Mouse (Mus musculus) skeletal muscle tissue, adult 2 months (tissue): ENCODE measurements around the gene Fignl2.

Experiments
- DNase-seq: peaks from one replicate; pipeline ENCODE4 v3.0.0-alpha.2; 2012; ENCODE audit warnings: low read depth, low spot score

Gene Fignl2

DNA sequence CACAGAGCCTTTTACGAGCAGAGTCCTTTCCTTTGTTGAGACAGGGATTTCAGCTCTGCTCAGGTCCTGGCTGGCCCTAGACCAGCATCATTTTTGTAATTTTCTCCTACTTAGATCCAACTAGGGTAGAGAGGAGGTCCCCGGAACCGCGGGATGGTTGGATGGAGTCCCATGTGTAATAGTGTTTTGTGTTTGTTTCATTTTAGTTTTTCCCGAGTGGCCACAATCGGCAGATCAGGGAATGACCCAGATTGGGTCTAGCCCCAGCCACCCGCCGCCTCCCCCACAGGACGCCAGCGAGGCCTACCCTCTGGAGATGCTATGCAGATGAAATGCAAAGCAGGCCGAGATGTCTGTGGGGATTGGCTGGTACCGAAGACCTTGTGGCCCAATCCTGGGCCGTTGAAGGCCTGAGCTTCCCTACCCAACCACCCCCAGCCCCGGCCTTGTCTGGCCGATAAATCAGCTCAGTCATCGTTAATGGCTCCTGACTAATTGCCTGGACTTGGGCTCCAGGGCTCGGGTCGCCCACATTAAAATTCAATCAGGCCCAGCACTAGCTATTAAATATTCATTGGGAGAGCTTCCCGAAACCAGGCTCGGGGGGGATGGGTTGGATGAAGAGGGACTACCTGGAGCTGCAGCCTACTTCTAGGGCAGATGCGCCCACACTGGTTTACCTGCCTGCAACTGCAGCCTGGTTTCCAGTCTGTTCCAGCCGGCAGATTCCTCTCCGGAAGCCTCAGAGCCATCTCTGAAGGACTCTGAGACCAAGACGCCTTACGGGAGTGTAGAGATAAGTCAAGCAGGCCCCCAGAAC lies 14.7 kb upstream of the Fignl2 start:
- no peak for DNase-seq

DNA sequence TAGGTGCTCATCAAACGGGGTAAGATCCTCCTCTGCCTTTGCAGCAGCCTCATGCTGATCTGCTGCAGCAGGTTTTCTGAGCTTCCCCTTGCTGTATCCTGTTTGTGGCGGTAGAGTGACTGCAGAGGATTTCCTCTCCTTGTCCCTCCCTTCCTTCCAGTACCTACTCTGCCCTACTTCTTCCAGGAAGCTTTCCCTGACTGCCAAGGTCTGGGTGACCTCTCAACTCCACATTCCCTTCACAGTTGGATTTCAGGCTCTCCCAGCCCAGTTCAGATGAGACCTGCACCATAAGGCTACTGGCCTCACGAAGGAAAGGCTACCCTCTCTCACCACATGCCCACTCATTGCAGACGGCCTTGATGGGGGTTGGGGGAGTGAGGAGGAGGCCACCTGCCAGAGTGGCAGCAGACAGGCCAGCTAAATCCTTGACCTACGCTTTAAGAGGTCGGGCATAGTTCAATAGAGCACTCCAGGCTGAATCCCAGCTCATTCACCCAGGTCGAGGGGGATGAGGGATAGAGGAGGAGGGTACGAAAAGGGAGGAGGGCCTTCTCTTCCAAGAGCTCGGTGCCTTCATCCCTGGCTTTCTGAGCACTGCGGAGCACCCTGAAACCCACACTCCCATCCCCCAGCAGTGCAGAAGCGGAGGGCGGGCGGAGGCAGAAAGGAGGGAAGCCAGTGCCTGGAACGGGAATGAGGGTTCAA lies 13.9 kb upstream of the Fignl2 start:
- DNase-seq: no peak

DNA sequence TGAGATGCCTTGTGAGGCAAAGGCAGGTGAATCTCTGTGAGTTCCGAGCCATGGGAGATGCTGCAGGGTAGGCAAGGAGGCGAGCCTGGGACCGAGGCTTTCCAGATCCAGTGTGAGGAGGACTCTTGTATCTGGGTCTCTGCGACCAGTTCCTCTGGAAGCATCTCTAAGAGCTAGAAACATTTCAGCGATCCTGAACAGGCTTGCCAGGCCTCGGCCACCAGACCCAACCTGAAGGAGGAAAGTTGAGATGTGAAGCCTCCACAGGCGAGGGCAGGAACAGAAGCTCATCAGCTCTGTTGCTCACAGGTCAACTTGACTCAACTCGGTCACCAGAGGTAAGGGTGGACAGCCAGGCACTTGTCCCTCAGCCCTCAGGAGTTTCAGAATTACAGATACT lies 13.2 kb upstream of the Fignl2 start:
- no peak for DNase-seq

DNA sequence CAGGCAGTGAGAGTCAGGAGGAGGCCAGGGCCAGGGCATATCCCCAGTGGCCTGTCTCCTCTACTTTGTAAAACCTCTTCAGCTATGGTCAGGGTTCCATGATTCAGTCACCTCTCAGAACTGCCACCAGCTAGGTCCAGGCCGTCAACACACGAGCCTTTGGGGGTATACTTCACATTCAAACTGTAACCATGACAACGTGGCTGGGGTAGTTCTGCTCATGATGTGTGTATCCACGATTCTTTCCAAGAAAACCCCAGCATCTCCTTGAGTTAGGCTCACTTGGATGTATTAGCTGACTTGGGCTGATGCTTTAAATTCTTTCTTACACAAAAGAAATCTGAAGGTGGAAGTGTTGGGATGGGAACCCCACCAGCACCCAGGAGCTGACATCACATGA lies 9.9 kb upstream of the Fignl2 start:
- no peak for DNase-seq

DNA sequence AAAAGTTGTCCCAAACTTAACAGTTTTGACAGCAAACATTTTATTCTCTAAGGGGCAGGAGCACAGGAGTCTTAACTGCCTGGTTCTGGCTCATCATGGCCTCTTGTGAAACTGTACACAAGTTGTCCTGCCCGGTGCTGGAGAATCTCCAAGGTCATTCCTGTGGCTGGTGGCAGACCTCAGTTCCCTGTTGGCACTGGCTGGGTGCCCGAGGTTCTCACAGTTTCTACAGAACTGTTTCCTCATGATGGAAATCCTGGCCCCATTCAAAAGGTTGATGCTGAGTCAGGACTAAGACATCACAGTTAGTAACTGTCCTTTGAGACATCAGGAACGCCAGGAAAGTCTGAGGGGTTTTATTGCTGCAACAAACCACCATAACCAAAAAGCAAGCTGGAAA lies 8.6 kb upstream of the Fignl2 start:
- peak; percentile 87 for DNase-seq

DNA sequence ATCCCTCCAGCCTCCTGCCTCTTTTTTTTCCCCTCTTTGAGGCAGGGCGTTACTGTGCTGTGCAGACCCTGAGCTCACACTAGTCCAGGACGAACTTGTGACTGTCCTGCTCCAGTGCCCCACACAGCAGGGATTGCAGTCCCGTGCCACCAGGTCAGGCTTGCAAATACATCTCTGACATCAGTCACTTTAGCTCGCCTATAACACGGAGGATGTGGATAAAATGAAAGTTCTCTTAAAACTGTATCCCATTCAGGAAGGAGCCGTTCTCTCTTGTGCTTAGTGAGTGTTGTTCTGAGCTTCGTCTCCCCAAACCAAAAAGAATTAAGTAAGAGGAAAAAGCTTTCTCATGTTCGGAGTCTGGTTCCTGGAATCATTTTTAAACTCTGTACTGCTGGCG lies 8.1 kb upstream of the Fignl2 start:
- DNase-seq: no peak

DNA sequence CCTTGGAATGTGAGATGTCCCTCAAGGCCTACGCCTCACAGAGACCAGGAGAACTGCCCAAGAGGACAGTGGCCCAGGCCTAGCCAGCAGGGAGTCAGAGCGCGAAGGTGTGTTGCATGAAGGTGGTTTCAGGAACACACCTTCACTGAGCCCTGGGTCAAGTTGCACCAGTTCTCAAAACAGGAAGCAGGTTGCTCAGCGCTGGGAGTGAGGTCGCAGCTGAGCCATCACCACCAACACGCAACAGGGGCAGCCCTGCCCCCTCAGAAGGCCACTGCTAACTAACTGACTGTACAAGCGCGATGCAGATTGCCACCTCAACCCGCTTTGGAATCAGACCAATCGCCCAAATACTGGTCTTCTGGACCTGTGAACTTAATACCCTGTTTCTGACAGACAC lies 6.1 kb upstream of the Fignl2 start:
- DNase-seq: no peak

DNA sequence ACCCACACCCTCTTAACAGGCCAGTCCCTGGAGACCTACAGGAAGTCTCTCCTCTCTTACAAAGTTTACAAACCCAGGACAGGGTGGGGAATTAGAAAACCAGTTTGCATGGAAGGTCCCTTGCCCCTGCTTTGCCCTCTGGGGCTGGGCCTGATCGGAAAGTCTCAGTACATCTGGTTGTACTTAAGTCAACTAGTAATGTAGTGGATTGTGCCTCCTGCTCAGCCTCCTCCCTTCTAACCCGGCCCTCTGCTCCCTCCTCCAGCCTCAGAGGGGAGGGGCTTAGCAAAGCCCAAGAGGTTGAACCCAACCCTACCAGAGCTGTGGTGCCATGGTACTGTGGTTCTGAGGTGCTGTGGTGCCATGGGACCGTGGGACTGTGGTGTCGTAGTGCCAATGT lies 3.9 kb upstream of the Fignl2 start:
- DNase-seq: peak; percentile 43

DNA sequence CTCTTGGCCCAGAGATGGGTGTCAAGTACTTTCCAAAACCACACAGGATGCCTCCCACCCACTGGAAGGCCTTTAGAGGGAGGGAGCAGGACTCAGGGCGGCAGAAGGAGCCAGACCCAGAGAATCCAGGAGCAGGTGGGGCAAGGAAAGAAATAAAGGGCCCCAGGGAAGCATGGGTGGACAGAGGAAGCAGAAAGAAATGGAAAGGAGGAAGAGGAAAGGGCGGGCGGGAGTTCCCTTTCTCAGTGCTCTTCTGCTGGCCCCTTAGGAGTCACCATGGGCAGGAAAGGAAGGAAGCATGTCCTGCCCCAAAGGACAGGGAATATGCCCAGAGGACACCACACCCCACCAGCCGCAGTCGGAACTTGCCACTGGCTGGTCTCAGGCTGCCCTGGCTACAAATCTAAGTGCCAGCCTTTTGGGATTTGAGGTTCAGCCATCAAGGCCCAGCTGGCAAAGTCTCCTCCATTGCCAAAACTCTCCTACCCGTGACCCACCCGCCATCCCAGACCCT lies 2.7 kb upstream of the Fignl2 start:
- DNase-seq: peak; percentile 23

DNA sequence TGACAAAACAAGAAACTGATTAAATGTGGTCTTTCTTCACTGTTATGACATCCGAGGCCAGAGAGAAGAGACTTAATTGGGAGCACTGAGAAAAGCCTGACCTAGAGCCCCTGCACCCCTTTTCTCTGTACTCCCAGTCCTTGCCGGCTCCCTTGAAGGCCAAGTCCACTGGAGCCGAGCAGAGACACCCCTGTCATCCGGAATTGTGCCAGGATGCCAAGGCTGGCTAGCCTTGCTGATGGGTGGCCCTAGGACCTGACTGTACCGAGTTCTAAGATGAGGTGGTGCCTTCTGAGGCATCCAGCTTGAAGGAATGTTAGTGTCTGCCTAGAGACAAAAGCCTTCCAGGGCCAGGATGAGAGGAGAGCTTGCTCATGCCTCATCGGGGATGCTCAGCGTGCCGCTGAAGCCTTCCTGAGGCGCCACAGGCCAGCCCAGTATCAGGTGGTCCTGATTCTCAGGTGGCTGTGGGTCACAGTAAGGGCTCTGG lies 1.7 kb upstream of the Fignl2 start:
- no peak for DNase-seq

DNA sequence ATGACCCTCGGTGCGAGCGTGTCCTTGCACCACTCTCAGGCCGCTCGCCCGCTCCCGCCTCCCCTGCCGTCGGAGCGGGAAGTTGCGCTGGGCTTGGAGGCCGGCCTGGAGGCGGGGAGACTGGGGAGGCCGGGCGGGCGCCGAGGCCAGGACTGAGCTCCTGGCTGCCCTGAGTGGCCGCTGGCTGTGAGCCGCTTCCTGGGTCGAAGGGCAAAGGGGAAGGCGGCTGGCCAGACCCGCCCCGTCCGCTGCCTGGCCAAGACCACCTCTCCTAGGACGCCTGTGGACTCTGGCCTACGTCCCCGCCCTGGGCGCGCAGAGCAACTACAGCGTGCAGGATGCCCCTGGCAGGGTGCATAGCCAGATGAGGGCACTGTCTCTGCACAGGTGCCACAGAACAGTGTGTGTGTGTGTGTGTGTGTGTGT lies 377 bp upstream of the Fignl2 start:
- DNase-seq: peak; percentile 82

DNA sequence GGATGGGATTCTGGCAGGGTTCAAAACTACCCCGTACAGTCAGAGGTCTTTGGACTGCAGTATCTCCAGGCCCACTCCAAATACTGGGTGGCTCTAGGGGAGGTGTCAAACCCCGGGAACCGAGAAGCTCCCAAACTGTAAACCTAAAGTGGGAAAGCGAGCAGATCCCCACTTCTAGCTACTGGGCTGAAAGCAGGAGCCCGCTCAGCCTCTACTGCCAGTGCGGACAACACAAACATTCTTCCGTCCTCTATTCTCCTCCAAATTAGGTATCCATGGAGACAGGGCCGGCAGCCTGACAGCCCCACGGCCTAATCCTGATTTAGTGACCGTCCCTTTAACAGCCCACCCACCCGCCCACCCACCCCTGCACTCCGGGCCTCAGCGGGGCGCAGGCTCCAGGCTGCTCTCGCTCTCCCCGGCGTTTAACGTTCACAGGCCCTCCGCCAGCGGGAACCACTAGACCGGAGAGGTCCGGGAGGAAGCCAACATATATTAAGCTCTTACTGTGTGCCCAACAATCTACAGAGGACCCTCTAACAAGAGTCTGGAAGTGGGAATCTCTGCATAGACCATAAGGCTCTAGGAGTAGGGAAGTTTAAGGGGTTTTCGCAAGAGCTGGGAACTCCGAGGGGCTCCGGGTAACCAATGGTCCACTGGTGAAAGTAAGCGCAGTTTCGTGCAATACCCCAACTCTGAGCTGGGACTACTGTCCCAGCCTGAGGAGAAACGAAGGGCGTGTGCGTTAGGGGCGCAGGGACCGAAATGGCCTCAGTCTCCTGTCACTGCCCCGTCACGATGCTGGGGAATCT lies 1.2 kb downstream of the Fignl2 start:
- DNase-seq: no peak

DNA sequence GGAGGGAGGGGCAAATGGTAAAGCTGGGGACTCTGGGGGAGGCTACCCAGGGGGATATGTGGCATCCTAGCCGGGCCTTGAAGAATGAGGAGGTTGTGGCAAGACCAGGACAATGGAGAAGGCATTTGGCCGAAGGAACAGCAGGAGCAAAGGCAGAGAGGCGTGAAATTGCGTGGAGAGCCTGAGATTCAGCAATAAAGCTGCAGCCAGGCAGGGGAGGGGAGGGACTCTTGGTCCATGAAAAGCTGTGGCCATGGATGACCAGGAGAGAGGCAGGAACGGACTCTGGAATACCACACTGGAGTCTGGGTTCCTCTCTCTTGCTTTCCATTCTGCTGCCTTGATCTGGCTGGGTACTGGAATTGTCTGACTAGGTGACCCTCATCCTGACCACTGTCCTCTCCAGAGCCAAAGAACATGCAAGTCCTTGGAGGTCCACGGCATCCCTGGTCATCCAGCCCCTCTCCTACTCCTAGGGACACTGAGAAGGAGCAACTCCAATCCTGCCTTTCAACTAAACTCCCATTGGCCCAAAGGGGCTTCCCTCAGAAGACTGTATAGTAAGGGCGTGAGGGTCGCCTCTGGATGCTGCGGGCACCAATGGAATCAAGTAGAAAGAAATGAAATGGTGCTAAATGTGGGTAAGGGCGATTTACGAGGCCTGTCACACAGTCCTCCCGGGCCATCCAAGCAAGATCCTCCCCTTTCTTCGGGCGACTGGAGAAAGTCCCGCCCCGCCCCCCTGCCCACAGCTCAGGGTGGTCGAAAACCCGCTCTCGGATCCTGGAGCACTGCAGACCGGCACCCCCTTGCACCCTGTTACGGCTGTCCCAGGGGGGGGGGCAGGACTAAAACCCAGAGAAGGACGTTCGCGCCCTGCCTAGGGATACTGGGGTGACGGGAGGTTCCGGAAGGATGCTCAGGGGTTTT lies 2.0 kb downstream of the Fignl2 start:
- no peak for DNase-seq

DNA sequence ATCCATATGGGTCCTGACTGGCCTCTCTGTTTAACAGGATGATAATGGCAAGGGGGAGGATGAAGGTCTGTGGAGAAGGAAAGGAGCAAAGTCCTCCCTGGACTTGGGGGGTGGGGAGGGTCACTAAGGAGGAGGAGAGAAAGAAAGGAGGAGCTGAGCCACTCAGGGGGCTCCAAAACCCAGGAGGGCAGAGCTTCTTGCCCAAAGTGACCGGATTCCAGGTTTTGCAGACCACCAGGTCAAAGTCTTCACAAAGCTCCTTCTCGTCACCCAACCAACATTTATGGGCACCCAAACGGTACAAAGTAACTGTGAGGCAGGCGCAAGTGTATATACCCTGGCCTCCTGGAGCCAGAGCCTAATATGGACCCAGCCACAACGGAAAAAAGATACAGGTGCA lies 2.7 kb downstream of the Fignl2 start:
- DNase-seq: no peak

DNA sequence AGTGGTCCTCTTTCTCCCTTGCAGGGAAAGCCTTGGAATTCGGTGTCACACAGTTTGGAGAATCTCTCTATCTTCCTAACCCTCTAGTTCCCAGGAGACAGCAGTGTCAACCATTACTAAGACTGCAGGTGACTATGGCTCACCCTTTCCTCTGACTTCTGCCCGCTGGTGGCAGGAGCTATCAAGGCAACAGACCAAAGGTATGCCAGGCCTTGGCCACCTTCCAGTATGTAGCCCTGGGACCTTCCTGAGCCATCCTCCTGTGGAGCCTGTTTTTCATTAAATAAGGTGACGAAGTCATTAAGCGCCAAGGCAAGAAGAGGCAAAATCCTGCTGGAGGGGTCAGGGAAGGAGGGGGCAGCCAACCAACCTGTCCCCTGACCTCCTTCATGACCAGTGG lies 3.2 kb downstream of the Fignl2 start:
- DNase-seq: no peak

DNA sequence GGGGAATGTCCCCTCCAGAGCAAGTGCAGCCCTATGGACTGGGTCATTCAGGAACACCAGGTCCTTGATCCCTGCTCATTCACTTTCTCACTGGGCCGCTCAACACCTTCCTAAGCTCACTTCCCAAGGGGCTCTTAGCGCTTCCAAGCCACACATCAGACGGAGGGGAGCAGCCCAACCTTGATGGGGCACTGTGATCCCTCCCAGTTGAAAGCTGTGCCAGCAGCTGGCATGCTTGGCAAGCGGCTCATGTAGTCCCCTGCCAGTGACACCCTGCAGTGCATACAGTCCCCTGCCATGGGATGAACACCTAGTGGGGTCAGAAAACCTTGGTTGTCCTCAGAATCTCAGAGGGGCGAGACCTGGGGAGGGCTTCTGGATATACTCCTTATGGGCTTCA lies 4.3 kb downstream of the Fignl2 start:
- no peak for DNase-seq

DNA sequence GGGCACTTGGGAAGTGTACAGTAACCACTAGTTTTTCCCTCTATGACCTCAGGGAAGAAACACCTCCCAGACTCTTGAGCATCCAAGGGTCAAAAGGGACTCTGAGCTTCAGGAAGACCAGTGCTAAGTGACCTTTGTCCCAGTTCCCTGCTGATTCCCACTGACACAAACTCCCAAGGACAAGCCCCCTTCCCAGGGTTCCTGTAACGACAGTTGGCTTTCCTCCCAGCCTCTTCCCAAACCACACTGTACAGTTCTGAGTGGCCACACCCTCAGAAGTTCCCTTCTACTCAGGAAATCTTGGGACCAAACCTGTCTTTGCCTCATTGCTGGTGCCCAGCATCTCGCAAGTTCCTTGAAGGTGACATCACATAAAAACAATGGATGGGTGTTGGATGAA lies 5.6 kb downstream of the Fignl2 start:
- no peak for DNase-seq

DNA sequence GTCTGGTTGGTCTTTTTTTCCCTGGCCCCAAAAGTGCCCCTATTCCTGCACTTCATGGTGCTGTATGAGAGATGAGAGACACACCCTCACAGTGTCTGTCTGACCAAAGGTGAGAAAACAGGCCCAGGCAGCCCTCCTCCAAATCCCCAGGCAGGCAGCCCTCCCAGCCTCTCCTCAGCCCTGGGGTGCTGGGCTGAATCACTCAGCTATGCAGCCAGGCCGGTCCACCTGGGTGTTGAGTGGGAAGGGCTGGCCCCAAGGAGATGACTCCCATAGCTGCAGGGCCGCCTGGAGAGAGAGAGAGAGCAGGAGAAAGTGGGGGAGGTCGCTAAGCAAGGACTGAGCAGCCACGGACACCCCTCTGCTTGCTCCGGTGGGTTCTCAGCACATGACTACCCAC lies 7.6 kb downstream of the Fignl2 start:
- no peak for DNase-seq

DNA sequence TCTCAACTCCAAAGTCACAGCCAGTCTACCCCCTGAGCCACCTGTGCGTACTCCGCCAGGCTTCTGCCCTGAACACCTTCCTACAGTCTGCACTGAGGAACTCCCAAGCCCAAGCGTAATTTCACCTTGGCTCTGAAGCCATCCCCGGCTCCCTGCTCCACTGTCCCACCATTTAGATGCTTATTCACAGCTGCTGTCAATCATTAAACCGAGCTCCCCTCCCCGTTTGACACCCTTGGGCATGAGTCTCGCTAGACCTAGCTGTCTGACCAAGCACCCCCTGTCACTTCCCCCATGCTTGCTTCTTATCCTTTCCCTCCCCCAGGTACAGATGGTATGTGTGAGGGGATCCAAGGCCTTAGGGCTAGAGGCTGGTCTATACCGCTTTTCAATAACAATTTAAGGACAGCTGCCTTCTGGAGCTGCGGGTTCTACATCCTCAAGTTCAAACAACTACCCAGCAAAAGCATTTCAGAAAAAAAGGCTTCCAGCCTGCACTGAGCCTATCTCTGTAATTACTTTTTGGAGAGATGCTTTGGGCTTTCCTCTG lies 8.7 kb downstream of the Fignl2 start:
- no peak for DNase-seq

DNA sequence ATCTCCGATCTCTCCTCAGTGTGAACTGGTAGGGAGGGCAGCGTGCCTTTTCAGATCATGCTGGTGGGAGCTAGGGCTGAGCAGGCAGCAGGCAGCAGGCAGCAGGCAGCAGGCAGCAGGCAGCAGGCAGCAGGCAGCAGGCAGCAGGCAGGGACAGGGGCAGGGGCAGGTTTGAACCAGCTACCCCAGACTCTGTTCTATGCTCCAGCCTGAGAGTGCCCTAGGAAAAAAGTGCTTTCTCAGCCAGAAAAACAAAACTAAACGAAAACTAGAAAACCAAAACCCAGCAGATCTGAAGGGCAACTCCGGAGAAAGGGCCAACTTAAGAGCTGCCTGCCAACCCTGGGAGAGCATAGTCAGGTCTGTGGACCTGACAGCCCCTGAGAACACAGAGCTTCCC lies 9.7 kb downstream of the Fignl2 start:
- DNase-seq: no peak

DNA sequence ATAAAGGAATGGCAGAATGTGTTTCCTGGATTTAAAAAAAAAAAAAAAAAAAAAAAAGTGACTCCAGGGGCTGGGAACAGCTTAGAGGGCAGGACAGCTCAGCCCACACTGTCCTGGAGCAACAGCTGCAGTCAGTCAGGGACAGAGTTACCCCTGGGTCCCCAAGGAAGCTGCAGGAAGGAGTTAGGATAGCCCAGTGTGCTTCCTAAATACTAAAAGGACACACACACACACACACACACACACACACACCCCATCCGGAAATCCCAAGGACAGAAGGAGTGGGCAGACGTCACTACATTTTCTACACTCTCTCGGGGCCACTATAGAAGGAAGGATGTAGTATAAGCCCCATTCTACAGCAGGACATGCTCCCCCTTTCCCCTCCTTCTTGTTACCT lies 10.3 kb downstream of the Fignl2 start:
- no peak for DNase-seq
